Mouse (Mus musculus) G1E (cell line): ENCODE results near the gene Flnc. TPM values are rescaled to one million over a fixed set of nuclear protein-coding genes. Genes with fewer than 3 reads are reported as not detected.

Source experiments
- ATAC-seq: 2 replicates; pipeline ENCODE4 v1.8.0; 2016; ENCODE audit warnings: mild to moderate bottlenecking; ENCODE audit not compliant: insufficient number of reproducible peaks, poor library complexity, low FRiP score, severe bottlenecking; ENCODE audit errors: extremely low read depth
- DNase-seq: peaks from one replicate; pipeline ENCODE4 v3.0.0; 2012; ENCODE audit warnings: low spot score
- H3K27me3 ChIP-seq: 2 replicates; pipeline ENCODE4 v1.6.1; 2012; ENCODE audit warnings: mild to moderate bottlenecking, low read length, inconsistent platforms; ENCODE audit not compliant: insufficient read depth
- H3K36me3 ChIP-seq: replicated peaks from 2 replicates; pipeline ENCODE3; 2012; ENCODE audit warnings: mild to moderate bottlenecking, inconsistent platforms
- H3K4me1 ChIP-seq: 2 replicates; pipeline ENCODE4 v1.6.1; 2012; ENCODE audit warnings: low read depth, low read length, inconsistent platforms, mixed read lengths; ENCODE audit not compliant: insufficient read depth
- H3K4me3 ChIP-seq: 2 replicates; pipeline ENCODE4 v1.5.1; 2012; ENCODE audit warnings: low read depth, mild to moderate bottlenecking, inconsistent platforms, low read length, moderate library complexity, mixed read lengths
- H3K9me3 ChIP-seq: replicated peaks from 2 replicates; pipeline ENCODE4 v1.6.1; 2012; ENCODE audit warnings: inconsistent platforms
- CTCF ChIP-seq: IDR thresholded peaks from 2 replicates; pipeline ENCODE4 v1.5.1; 2012; ENCODE audit warnings: low read depth, low read length, inconsistent platforms, mixed read lengths
- GATA1 ChIP-seq: IDR thresholded peaks from 2 replicates; pipeline ENCODE4 v1.6.1; 2012; ENCODE audit warnings: borderline replicate concordance, low read length, inconsistent platforms, mixed read lengths
- GATA2 ChIP-seq: IDR thresholded peaks from 2 replicates; pipeline ENCODE4 v1.6.1; 2012; ENCODE audit warnings: low read depth, low read length, inconsistent platforms, borderline replicate concordance
- POLR2AphosphoS5 ChIP-seq: IDR thresholded peaks from 2 replicates; pipeline ENCODE4 v1.6.1; 2012; ENCODE audit warnings: low read depth, low read length, inconsistent platforms; ENCODE audit not compliant: insufficient replicate concordance
- TAL1 ChIP-seq: conservative IDR thresholded peaks from 2 replicates; pipeline ENCODE4 v1.6.1; 2012; ENCODE audit warnings: low read depth, low read length, inconsistent platforms, mixed read lengths
- polyA plus RNA-seq: library from polyadenylated mRNA; stranded (reverse); fragments of >175 nt; gene quantifications from 2 replicates; pipeline ENCODE4 v1.2.3, GENCODE M21; 2012
- total RNA-seq, 2 experiments: library from RNA; stranded (forward) in 1 of 2; stranded (reverse) in 1 of 2; fragments of 200-1000 nt in 1 of 2; fragments of >200 nt in 1 of 2; fragmentation: Nextera tagmentation in 1 of 2; gene quantifications; 2 replicates each; pipeline ENCODE4 v1.2.3; 2014 to 2017

Flnc gene
- total and polyA plus RNA-seq, 3 experiments, result 0.11 to 0.36 (median 0.15) TPM

GRCm38 (mm10) chr6:29406412-29406811 lies 26.6 kb upstream of the Flnc start:
- no peak for TF ChIP-seq POLR2AphosphoS5
- no peak for TF ChIP-seq CTCF
- TF ChIP-seq TAL1, result no peak
- TF ChIP-seq GATA1, result no peak
- no peak for TF ChIP-seq GATA2
- H3K4me3 ChIP-seq, result no peak overlapping the region
- H3K4me1 ChIP-seq, result no peaks in the 10 kb centered on the region
- H3K27me3 ChIP-seq, result peaks cover 61% of the 10 kb centered on the region
- H3K36me3 ChIP-seq, result no peaks in the 10 kb centered on the region
- DNase-seq (no peak), ATAC-seq (no peak)
- no peaks in the 10 kb centered on the region for H3K9me3 ChIP-seq

GRCm38 (mm10) chr6:29415446-29415845 lies 17.6 kb upstream of the Flnc start:
- no peaks in the 10 kb centered on the region for H3K9me3 ChIP-seq
- TF ChIP-seq POLR2AphosphoS5 (no peak), CTCF (no peak), GATA1 (no peak), GATA2 (no peak), TAL1 (no peak)
- peaks cover 4% of the 10 kb centered on the region for H3K4me1 ChIP-seq
- no peaks in the 10 kb centered on the region for H3K36me3 ChIP-seq
- no peak for DNase-seq
- peaks cover 74% of the 10 kb centered on the region for H3K27me3 ChIP-seq
- ATAC-seq, result no peak
- no peak overlapping the region for H3K4me3 ChIP-seq

- Histone ChIP-seq H3K9me3 (no peaks in the 10 kb centered on the region), H3K4me3 (no peak overlapping the region), H3K27me3 (peaks cover 73% of the 10 kb centered on the region), H3K4me1 (peaks cover 4% of the 10 kb centered on the region), H3K36me3 (no peaks in the 10 kb centered on the region)
- TF ChIP-seq TAL1 (no peak), POLR2AphosphoS5 (no peak), CTCF (no peak), GATA2 (no peak), GATA1 (no peak)
- no peak for ATAC-seq
- no peak for DNase-seq
These were observed 12.5 kb upstream of the Flnc start for GRCm38 (mm10) chr6:29420596-29420995.

DNA sequence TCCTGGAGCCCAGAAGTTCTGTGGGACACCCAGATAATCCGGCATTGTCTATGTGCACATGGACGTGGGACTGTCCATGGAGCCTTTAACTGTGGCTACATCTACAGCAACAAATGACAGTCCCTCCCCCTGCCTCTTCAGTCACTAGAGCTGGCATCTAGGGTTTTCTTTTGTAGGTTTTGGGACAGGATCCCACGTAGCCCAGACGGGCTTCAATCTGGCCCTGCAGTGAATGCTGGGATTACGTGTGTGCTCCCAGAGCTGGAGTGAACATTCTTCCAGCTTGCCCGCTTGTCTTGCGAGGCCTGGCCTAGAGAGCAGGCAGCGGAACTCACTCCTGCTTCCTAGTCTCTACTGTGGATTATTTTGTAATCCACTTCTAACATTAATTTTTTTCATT lies 7.9 kb upstream of the Flnc start:
- H3K9me3 ChIP-seq, result no peaks in the 10 kb centered on the region
- H3K36me3 ChIP-seq, result no peaks in the 10 kb centered on the region
- no peak for DNase-seq
- ATAC-seq, result no peak
- no peak overlapping the region for H3K4me3 ChIP-seq
- no peak for TF ChIP-seq POLR2AphosphoS5
- TF ChIP-seq CTCF, result no peak
- no peak for TF ChIP-seq TAL1
- no peak for TF ChIP-seq GATA2
- TF ChIP-seq GATA1, result no peak
- peaks cover 42% of the 10 kb centered on the region for H3K27me3 ChIP-seq
- peaks cover under 1% of the 10 kb centered on the region; the same call in 1 of the 2 replicates for H3K4me1 ChIP-seq

DNA sequence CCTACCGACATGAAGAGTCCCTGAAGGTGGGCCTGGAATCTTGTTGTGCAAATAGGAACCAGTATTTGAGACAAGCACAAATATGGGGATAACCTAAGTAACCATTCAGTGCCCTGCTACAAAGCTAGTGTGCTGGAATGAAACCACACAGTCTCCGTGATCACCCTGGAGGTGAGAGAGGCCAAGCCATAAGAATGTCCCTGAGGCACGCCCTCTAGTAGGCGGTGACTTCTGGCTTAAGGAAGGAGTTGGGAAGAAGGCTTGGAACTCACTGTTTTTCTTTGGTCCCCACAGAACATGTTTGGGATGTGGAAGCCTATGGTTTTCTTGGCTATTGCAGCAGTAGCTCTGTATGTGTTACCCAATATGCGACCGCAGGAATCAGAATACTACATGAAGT lies 6.7 kb upstream of the Flnc start:
- TF ChIP-seq POLR2AphosphoS5 (no peak), TAL1 (no peak), GATA1 (no peak)
- Histone ChIP-seq H3K4me1 (peaks cover 11% of the 10 kb centered on the region), H3K36me3 (no peaks in the 10 kb centered on the region), H3K9me3 (no peaks in the 10 kb centered on the region), H3K4me3 (no peak overlapping the region), H3K27me3 (peaks cover 43% of the 10 kb centered on the region)
- ATAC-seq (no peak), DNase-seq (no peak)

DNA sequence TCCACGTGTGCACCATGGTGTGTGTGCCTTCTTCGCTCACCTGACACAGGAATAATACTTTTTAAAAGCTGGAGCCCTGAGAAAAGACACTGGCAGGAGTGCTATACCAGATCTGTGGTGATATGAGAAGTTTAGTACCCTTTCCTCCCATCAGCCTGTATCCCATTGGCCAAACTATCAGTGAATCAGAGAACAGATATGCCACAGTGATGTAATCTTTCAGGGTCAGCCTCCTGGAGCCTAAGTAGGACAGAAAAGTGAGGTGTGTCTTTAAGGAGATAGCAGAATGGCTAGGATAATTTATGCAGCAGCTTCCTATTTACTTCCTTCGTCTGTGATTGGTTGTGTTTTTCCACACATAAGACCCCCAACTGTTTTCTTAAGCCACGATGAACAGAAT lies 4.9 kb upstream of the Flnc start:
- Histone ChIP-seq H3K27me3 (peaks cover 38% of the 10 kb centered on the region), H3K36me3 (no peaks in the 10 kb centered on the region), H3K9me3 (no peaks in the 10 kb centered on the region), H3K4me1 (peaks cover 25% of the 10 kb centered on the region), H3K4me3 (no peak overlapping the region)
- ATAC-seq, result no peak
- no peak for TF ChIP-seq POLR2AphosphoS5
- TF ChIP-seq GATA1, result no peak
- no peak for TF ChIP-seq TAL1
- TF ChIP-seq CTCF, result no peak
- TF ChIP-seq GATA2, result no peak
- no peak for DNase-seq
